10 mouse cellular contexts compared by ENCODE assay signal in genomic region chr11:99045159-99045889, GRCm38 (mm10). TPM values are rescaled to one million over a fixed set of nuclear protein-coding genes. Genes with fewer than 3 reads are reported as not detected.
DNase-seq lines count a peak whose midpoint lies in the region; ATAC-seq and TF ChIP-seq lines count a peak whose summit lies in the region.
"Had no signal": no experiment of that assay in that cellular context is flagged by ENCODE, and none has a peak within 500 bp of the region (broad histone marks: within the 10 kb centered on the region; RNA-seq: fewer than 3 reads in every experiment).

No protein-coding gene starts in this region.

- intact Hi-C loops in gastrocnemius, adult 2 months (cut with DNase I) = no loop called here

- peaks cover 41 to 49% of the 10 kb centered on the region in 2 experiments for H3K4me1 ChIP-seq in heart, embryonic 14.5 days (ENCODE audit: control insufficient read depth in 2 of 2, insufficient read depth in 2 of 2, low read length in 2 of 2)
- peaks cover 33% of the 10 kb centered on the region for H3K4me1 ChIP-seq in liver, embryonic 15.5 days (replicated peaks)

- ATAC-seq in heart, embryonic 14.5 days (ENCODE audit: insufficient number of reproducible peaks, insufficient read depth, low FRiP score, low read depth) = no peak
- peak; percentile 68 for ATAC-seq in liver, embryonic 15.5 days (ENCODE audit: insufficient read depth)

- peak; percentile 42 for DNase-seq in gastrocnemius, adult 2 months
- no peak for DNase-seq in gastrocnemius, adult 18-20 months (ENCODE audit: low spot score)
- DNase-seq in kidney, postnatal 10 days = peak; percentile 75
- no peak for DNase-seq in layer of hippocampus, postnatal 36 days
- no peak for DNase-seq in right cerebral cortex, postnatal 25 days
- no peak for DNase-seq in embryo, embryonic 10.5 days (ENCODE audit: low spot score)
- DNase-seq: embryo, embryonic 11 days; gastrocnemius, postnatal 10 days had no signal

- WGBS in heart, embryonic 14.5 days = 66% methylated on average over 12 of the region's 12 CpGs
- 57% methylated on average over 12 of the region's 12 CpGs for WGBS in liver, embryonic 15.5 days (ENCODE audit: insufficient replicate concordance)

- peak overlapping the region; percentile 22; the same call in 1 of the 2 replicates for H3K9ac ChIP-seq in heart, embryonic 14.5 days (ENCODE audit: low read length)
- H3K9ac ChIP-seq in liver, embryonic 15.5 days = no peak overlapping the region

- peaks cover 5% of the 10 kb centered on the region; the same call in 1 of the 2 replicates for H3K27me3 ChIP-seq in heart, embryonic 14.5 days (ENCODE audit: control insufficient read depth, insufficient read depth, low read length)
- H3K27me3 ChIP-seq in liver, embryonic 15.5 days = peaks cover 40% of the 10 kb centered on the region

- no peak for TF ChIP-seq CTCF in gastrocnemius, adult 2 months (IDR thresholded peaks at IDR 0.05)

- H3K27ac ChIP-seq in gastrocnemius, adult 2 months = peak overlapping the region; percentile 90
- peak overlapping the region in 1 of 2 experiments; percentile 31; a peak in 1 of 4 replicates for H3K27ac ChIP-seq in heart, embryonic 14.5 days (replicated peaks in 1 of 2; ENCODE audit: control insufficient read depth in 1 of 2, insufficient read depth in 1 of 2, low read depth in 2 of 2, low read length in 2 of 2)
- H3K27ac ChIP-seq in liver, embryonic 15.5 days (replicated peaks) = peak overlapping the region; percentile 60

- H3K4me3 ChIP-seq in gastrocnemius, adult 2 months = peak overlapping the region; percentile 11; the same call in 1 of the 2 replicates
- H3K4me3 ChIP-seq in heart, embryonic 14.5 days (ENCODE audit: control insufficient read depth in 1 of 2, insufficient read depth in 1 of 2, low read depth in 1 of 2, low read length in 2 of 2) = peak overlapping the region in 1 of 2 experiments; percentile 0; a peak in 1 of 4 replicates
- H3K4me3 ChIP-seq in liver, embryonic 15.5 days (replicated peaks) = no peak overlapping the region

- peaks cover 28% of the 10 kb centered on the region for H3K36me3 ChIP-seq in heart, embryonic 14.5 days (ENCODE audit: control insufficient read depth, insufficient read depth, low read length)
- H3K36me3 ChIP-seq in liver, embryonic 15.5 days (replicated peaks) = 0 out of 2 replicates have a peak, but pooled peaks cover 17% of the 10 kb centered on the region

- peak overlapping the region; percentile 41 for H3K4me2 ChIP-seq in heart, embryonic 14.5 days (ENCODE audit: low read length)
- peak overlapping the region; percentile 67 for H3K4me2 ChIP-seq in liver, embryonic 15.5 days

- no peaks in the 10 kb centered on the region for H3K9me3 ChIP-seq in heart, embryonic 14.5 days (ENCODE audit: control insufficient read depth, low read length)
- no peaks in the 10 kb centered on the region for H3K9me3 ChIP-seq in liver, embryonic 15.5 days (replicated peaks)

RNA-seq across cellular contexts. Expression of gene Igfbp4, which starts 4.3 kb away (rescaled TPM):
- total RNA-seq in gastrocnemius, adult 2 months (2021) = 10 to 100 TPM; 30.4 to 36.8 TPM
- 10 to 100 TPM; 30.0 to 48.5 TPM for total RNA-seq in gastrocnemius, adult 18-20 months (2021)
- polyA plus RNA-seq in heart, embryonic 14.5 days (2014; fragmentation: Nextera tagmentation; extraction: Ambion mirVana) = 315 and 373 TPM in 2 replicates
- 249 and 305 TPM in 2 replicates for polyA plus RNA-seq in liver, embryonic 15.5 days (2015; fragmentation: Nextera tagmentation; extraction: Ambion mirVana)
- total RNA-seq in layer of hippocampus, postnatal 36 days (2021) = 10 to 100 TPM; 71.4 to 72.1 TPM

RNA-seq across cellular contexts. Expression of gene Top2a, which starts 21.3 kb away (rescaled TPM):
- under 1 TPM; 0.11 to 0.18 TPM for total RNA-seq in gastrocnemius, adult 2 months (2021)
- total RNA-seq in gastrocnemius, adult 18-20 months (2021) = under 1 TPM; 0.09 to 0.21 TPM
- 169 and 174 TPM in 2 replicates for polyA plus RNA-seq in heart, embryonic 14.5 days (2014; fragmentation: Nextera tagmentation; extraction: Ambion mirVana)
- polyA plus RNA-seq in liver, embryonic 15.5 days (2015; fragmentation: Nextera tagmentation; extraction: Ambion mirVana) = 182 and 184 TPM in 2 replicates
- 1 to 10 TPM; 2.7 to 3.3 TPM for total RNA-seq in layer of hippocampus, postnatal 36 days (2021)

RNA-seq across cellular contexts. Expression of gene Tns4, which starts 43.8 kb away (rescaled TPM):
- total RNA-seq in gastrocnemius, adult 2 months (2021) = under 1 TPM in 1 of 2 experiments, not detected in 1; 0.22 TPM
- total RNA-seq in gastrocnemius, adult 18-20 months (2021) = under 1 TPM in 1 of 2 experiments, not detected in 1; 0.07 TPM
- 0.11 and 0.19 TPM in 2 replicates for polyA plus RNA-seq in heart, embryonic 14.5 days (2014; fragmentation: Nextera tagmentation; extraction: Ambion mirVana)
- polyA plus RNA-seq in liver, embryonic 15.5 days (2015; fragmentation: Nextera tagmentation; extraction: Ambion mirVana) = 0.29 and 0.46 TPM in 2 replicates
- not detected for total RNA-seq in layer of hippocampus, postnatal 36 days (2021)
- total RNA-seq: gastrocnemius, postnatal 10 days had no signal

Comparison
In these comparisons a context has a peak if more than half of its experiments do, and no peak if none do; other contexts are left out.
1. DNase-seq: peak in gastrocnemius, adult 2 months (single experiment) and kidney, postnatal 10 days (single experiment); none in gastrocnemius, adult 18-20 months (single experiment), layer of hippocampus, postnatal 36 days (0 of 2), right cerebral cortex, postnatal 25 days (single experiment) and embryo, embryonic 10.5 days (single experiment).